Mouse (Mus musculus): ENCODE data around the gene Sync. TPM values are rescaled to one million over a fixed set of nuclear protein-coding genes. Genes with fewer than 3 reads are reported as not detected.

Sync gene
- 2.1 and 2.3 TPM in 2 replicates for polyA plus RNA-seq (2015; fragmentation: Nextera tagmentation; extraction: Ambion mirVana)

GRCm38 (mm10) chr4:129287472-129287981 lies at the start of gene Sync:
TSS of gene Sync (plus strand) at chr4:129287617.
- WGBS = under 1% methylated on average over 45 of the region's 53 CpGs
- H3K9ac ChIP-seq = peak within 1 kb of the TSS; percentile 63
- peak within 1 kb of the TSS; percentile 53 for H3K27ac ChIP-seq

GRCm38 (mm10) chr4:129237843-129238441 lies 49.5 kb upstream of the Sync start:
- Histone ChIP-seq H3K4me1 (replicated peaks) (peaks cover 55% of the 10 kb centered on the region), H3K36me3 (no peaks in the 10 kb centered on the region), H3K9ac (no peak overlapping the region), H3K27ac (no peak overlapping the region), H3K9me3 (replicated peaks) (no peaks in the 10 kb centered on the region), H3K4me2 (peak overlapping the region; percentile 94), H3K27me3 (peaks cover 72% of the 10 kb centered on the region), H3K4me3 (peak overlapping the region; percentile 63)
- 13% methylated on average over 21 of the region's 21 CpGs for WGBS
- ATAC-seq (replicated peaks; ENCODE audit: insufficient number of reproducible peaks, insufficient read depth, low FRiP score, low read depth) = no peak

More at GRCm38 (mm10) chr4:129287472-129287981, at the start of gene Sync:
- H3K4me1 ChIP-seq (replicated peaks) = peaks cover 22% of the 10 kb centered on the region
- H3K4me2 ChIP-seq = peak within 1 kb of the TSS; percentile 98
- no peaks in the 10 kb centered on the region for H3K36me3 ChIP-seq
- ATAC-seq (replicated peaks; ENCODE audit: insufficient number of reproducible peaks, insufficient read depth, low FRiP score, low read depth) = peak; percentile 41
- peak within 1 kb of the TSS; percentile 64 for H3K4me3 ChIP-seq
- no peaks in the 10 kb centered on the region for H3K9me3 ChIP-seq (replicated peaks)
- peaks cover 18% of the 10 kb centered on the region for H3K27me3 ChIP-seq

- no peak overlapping the region for H3K27ac ChIP-seq
- no peaks in the 10 kb centered on the region for H3K9me3 ChIP-seq (replicated peaks)
- WGBS = under 1% methylated on average over 23 of the region's 23 CpGs
- H3K4me3 ChIP-seq = peak overlapping the region; percentile 63
- H3K4me2 ChIP-seq = peak overlapping the region; percentile 94
- peaks cover 68% of the 10 kb centered on the region for H3K27me3 ChIP-seq
- no peak for ATAC-seq (replicated peaks; ENCODE audit: insufficient number of reproducible peaks, insufficient read depth, low FRiP score, low read depth)
- peaks cover 55% of the 10 kb centered on the region for H3K4me1 ChIP-seq (replicated peaks)
- no peaks in the 10 kb centered on the region for H3K36me3 ChIP-seq
- H3K9ac ChIP-seq = peak overlapping the region; percentile 57
Measured at GRCm38 (mm10) chr4:129238579-129239016, 48.8 kb upstream of the Sync start.

GRCm38 (mm10) chr4:129239075-129239474 lies 48.3 kb upstream of the Sync start:
- Histone ChIP-seq H3K27ac (no peak overlapping the region), H3K4me1 (replicated peaks) (peaks cover 54% of the 10 kb centered on the region), H3K4me2 (peak overlapping the region; percentile 94), H3K9ac (peak overlapping the region; percentile 57), H3K4me3 (peak overlapping the region; percentile 63), H3K36me3 (no peaks in the 10 kb centered on the region), H3K27me3 (peaks cover 71% of the 10 kb centered on the region), H3K9me3 (replicated peaks) (no peaks in the 10 kb centered on the region)
- WGBS = under 1% methylated on average over 29 of the region's 29 CpGs
- peak; percentile 81 for ATAC-seq (replicated peaks; ENCODE audit: insufficient number of reproducible peaks, insufficient read depth, low FRiP score, low read depth)

- Histone ChIP-seq H3K4me2 (no peak overlapping the region), H3K9me3 (replicated peaks) (no peaks in the 10 kb centered on the region), H3K4me1 (replicated peaks) (peaks cover 39% of the 10 kb centered on the region), H3K4me3 (no peak overlapping the region), H3K36me3 (no peaks in the 10 kb centered on the region), H3K27ac (0 out of 2 replicates have a peak overlapping the region, but pooled peaks have one; percentile 23), H3K9ac (no peak overlapping the region), H3K27me3 (peaks cover 83% of the 10 kb centered on the region)
- no peak for ATAC-seq (replicated peaks; ENCODE audit: insufficient number of reproducible peaks, insufficient read depth, low FRiP score, low read depth)
- 42% methylated on average over 7 of the region's 7 CpGs for WGBS
Measured at GRCm38 (mm10) chr4:129241898-129242297, 45.5 kb upstream of the Sync start.

- 0 out of 2 replicates have a peak overlapping the region, but pooled peaks have one; percentile 23 for H3K27ac ChIP-seq
- H3K9me3 ChIP-seq (replicated peaks) = no peaks in the 10 kb centered on the region
- no peak for ATAC-seq (replicated peaks; ENCODE audit: insufficient number of reproducible peaks, insufficient read depth, low FRiP score, low read depth)
- H3K36me3 ChIP-seq = no peaks in the 10 kb centered on the region
- WGBS = 53% methylated on average over 4 of the region's 4 CpGs
- peaks cover 41% of the 10 kb centered on the region for H3K4me1 ChIP-seq (replicated peaks)
- no peak overlapping the region for H3K4me3 ChIP-seq
- H3K9ac ChIP-seq = no peak overlapping the region
- no peak overlapping the region for H3K4me2 ChIP-seq
- peaks cover 83% of the 10 kb centered on the region for H3K27me3 ChIP-seq
Measured at GRCm38 (mm10) chr4:129242327-129242726, 45.1 kb upstream of the Sync start.

GRCm38 (mm10) chr4:129242761-129243160 lies 44.7 kb upstream of the Sync start:
- WGBS = 49% methylated on average over 4 of the region's 4 CpGs
- peaks cover 83% of the 10 kb centered on the region for H3K27me3 ChIP-seq
- H3K4me1 ChIP-seq (replicated peaks) = peaks cover 40% of the 10 kb centered on the region
- no peak overlapping the region for H3K9ac ChIP-seq
- 0 out of 2 replicates have a peak overlapping the region, but pooled peaks have one; percentile 23 for H3K27ac ChIP-seq
- no peaks in the 10 kb centered on the region for H3K36me3 ChIP-seq
- no peaks in the 10 kb centered on the region for H3K9me3 ChIP-seq (replicated peaks)
- H3K4me3 ChIP-seq = no peak overlapping the region
- H3K4me2 ChIP-seq = no peak overlapping the region
- ATAC-seq (replicated peaks; ENCODE audit: insufficient number of reproducible peaks, insufficient read depth, low FRiP score, low read depth) = no peak

GRCm38 (mm10) chr4:129244802-129245201 lies 42.6 kb upstream of the Sync start:
- Histone ChIP-seq H3K4me3 (no peak overlapping the region), H3K4me1 (replicated peaks) (peaks cover 33% of the 10 kb centered on the region), H3K4me2 (no peak overlapping the region), H3K36me3 (no peaks in the 10 kb centered on the region), H3K9me3 (replicated peaks) (no peaks in the 10 kb centered on the region), H3K9ac (no peak overlapping the region), H3K27ac (no peak overlapping the region), H3K27me3 (peaks cover 84% of the 10 kb centered on the region)
- WGBS = 44% methylated on average over 4 of the region's 4 CpGs
- ATAC-seq (replicated peaks; ENCODE audit: insufficient number of reproducible peaks, insufficient read depth, low FRiP score, low read depth) = no peak

GRCm38 (mm10) chr4:129246360-129247301 lies 40.8 kb upstream of the Sync start:
- H3K27me3 ChIP-seq = peaks cover 84% of the 10 kb centered on the region
- WGBS = 41% methylated on average over 15 of the region's 15 CpGs
- no peaks in the 10 kb centered on the region for H3K9me3 ChIP-seq (replicated peaks)
- peak overlapping the region; percentile 98 for H3K4me2 ChIP-seq
- no peak for ATAC-seq (replicated peaks; ENCODE audit: insufficient number of reproducible peaks, insufficient read depth, low FRiP score, low read depth)
- H3K9ac ChIP-seq = no peak overlapping the region
- H3K27ac ChIP-seq = no peak overlapping the region
- H3K4me3 ChIP-seq = peak overlapping the region; percentile 64; the same call in 1 of the 2 replicates
- peaks cover 42% of the 10 kb centered on the region for H3K4me1 ChIP-seq (replicated peaks)
- no peaks in the 10 kb centered on the region for H3K36me3 ChIP-seq

GRCm38 (mm10) chr4:129247381-129248242 lies 39.8 kb upstream of the Sync start:
- H3K4me2 ChIP-seq = peak overlapping the region; percentile 98
- WGBS = 11% methylated on average over 24 of the region's 24 CpGs
- no peaks in the 10 kb centered on the region for H3K36me3 ChIP-seq
- H3K9ac ChIP-seq = peak overlapping the region; percentile 67
- H3K4me1 ChIP-seq (replicated peaks) = peaks cover 35% of the 10 kb centered on the region
- H3K4me3 ChIP-seq = peak overlapping the region; percentile 64
- peaks cover 86% of the 10 kb centered on the region for H3K27me3 ChIP-seq
- no peaks in the 10 kb centered on the region for H3K9me3 ChIP-seq (replicated peaks)
- no peak overlapping the region for H3K27ac ChIP-seq
- ATAC-seq (replicated peaks; ENCODE audit: insufficient number of reproducible peaks, insufficient read depth, low FRiP score, low read depth) = no peak

Measured in heart, embryonic 15.5 days (tissue).